Mouse (Mus musculus) cerebellum, adult 2 months (tissue): ENCODE data around the gene Ppm1l.

Source experiments
- CTCF ChIP-seq: fragments of 200-500 bp; IDR thresholded peaks from 2 replicates; pipeline ENCODE4 v1.5.1; 2011; ENCODE audit warnings: low read depth, mild to moderate bottlenecking, control low read depth, low read length, moderate library complexity, borderline replicate concordance; ENCODE audit not compliant: insufficient read depth
- POLR2A ChIP-seq: fragments of 200-500 bp; IDR thresholded peaks from 2 replicates; pipeline ENCODE4 v1.6.1; 2011; ENCODE audit warnings: low read length, control low read depth, borderline replicate concordance; ENCODE audit not compliant: insufficient read depth

DNA sequence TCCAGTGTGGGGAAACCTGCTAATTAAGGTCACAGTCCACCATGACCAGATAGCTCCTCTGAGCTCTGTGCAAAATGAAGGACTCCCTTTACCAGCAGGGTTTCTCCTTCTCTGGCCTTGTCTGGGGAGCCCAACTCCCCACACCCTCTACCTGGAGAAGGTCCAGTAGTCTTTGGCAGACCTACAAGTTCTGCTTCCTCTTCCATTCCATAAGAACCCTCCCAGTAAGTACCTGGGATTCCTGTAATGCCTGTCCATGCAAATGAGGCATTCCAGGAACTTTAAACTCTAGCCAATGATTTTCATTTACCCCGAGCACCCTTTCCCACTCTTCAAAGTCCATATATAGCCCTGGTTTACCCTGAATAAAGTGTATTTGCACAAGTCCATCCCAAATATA lies 24.0 kb upstream of the Ppm1l start:
- TF ChIP-seq CTCF (no peak), POLR2A (no peak)
